Mouse (Mus musculus): ENCODE results near the gene Tmem106a.
"Not testable (repeated sequence)": the region's sequence is repeated elsewhere in the genome, so short reads cannot be mapped to it uniquely, and the experiment has no call there.

Tmem106a gene

GRCm38 (mm10) chr11:101599156-101599555 is 17.1 kb downstream of the Tmem106a start, which contains the start of gene Gm11634:
TSS of gene Gm11634 (minus strand) at chr11:101599256.
- in situ Hi-C loops (cut with MboI, MseI): no loop called here

GRCm38 (mm10) chr11:101602491-101602890 is 20.4 kb downstream of the Tmem106a start:
- in situ Hi-C loops (cut with MboI, MseI): no loop called here

DNA sequence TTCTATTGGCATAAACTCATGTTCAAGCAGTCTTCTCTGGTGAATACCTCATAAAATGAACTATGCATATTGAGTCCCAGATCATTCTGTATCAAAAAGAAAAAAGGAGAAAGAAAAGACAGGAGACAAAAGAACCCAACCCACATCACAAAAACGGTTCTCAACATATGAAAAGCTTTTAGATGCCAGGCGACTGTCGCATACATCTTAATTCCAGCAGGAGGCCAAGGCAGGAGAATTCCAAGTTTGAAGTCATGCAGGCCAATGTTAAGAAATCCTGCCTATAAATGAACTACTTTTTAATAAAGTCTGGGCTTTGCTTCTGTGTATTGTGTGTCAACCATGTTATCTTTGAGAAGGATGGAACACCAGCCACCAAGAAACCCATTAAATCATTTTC is 22.1 kb downstream of the Tmem106a start:
- in situ Hi-C loops (cut with MboI, MseI): no loop called here

DNA sequence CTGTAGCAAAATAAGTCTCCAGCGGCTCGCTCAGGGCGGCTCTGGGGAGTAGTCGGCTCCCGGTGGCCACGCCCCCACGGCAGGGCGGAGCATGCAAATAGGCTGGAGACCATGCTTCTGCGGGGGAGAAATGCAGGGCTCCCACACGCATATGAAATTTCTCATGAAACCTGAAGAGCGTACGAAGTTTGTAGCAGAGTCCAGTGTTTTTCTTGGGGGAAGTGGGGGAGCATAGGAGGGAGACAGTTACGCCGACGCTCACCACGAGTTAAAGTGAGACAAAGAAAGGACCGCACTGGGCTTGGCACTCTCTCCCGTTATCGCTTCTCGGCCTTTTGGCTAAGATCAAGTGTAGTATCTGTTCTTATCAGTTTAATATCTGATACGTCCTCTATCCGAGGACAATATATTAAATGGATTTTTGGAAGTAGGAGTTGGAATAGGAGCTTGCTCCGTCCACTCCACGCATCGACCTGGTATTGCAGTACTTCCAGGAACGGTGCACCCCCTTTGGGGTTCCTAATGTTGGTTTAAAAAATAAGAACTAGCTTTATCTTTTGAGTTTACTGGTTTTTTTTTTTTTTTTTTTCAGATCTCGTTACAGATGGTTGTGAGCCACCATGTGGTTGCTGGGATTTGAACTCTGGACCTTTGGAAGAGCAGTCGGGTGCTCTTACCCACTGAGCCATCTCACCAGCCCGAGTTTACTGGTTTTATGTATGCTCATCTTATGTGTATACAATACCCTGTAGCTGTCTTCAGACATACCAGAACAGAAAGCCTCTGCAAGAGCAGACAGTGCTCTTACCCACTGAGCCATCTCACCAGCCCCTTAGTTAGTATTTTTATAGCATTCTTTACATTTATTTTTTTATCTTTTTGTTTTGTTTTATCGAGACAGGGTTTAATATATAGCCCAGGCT is 22.8 kb downstream of the Tmem106a start:
- in situ Hi-C loops (cut with MboI, MseI): not testable (repeated sequence)

GRCm38 (mm10) chr11:101607134-101607533 is 25.1 kb downstream of the Tmem106a start:
- in situ Hi-C loops (cut with MboI, MseI): not testable (repeated sequence)

DNA sequence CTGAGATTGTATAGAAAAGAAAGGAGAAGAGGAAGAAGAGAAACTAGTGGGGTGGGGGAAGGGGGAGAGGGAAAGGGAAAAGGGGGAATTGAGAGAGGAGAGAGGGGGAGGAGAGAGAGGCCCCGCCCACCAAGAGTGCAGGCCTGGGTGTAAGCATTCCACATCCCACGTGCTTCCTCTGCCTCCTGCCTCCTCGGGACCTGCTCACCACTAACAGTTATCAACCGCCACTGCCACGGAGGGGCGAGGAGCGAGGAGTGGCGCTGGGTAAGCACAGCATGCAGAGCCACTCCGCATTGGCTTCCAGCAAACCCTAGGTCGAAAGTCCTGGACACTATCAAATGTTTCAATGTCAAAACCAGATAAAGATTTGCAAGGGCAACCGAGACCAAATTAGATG is 28.4 kb downstream of the Tmem106a start:
- in situ Hi-C loops (cut with MboI, MseI): no loop called here

DNA sequence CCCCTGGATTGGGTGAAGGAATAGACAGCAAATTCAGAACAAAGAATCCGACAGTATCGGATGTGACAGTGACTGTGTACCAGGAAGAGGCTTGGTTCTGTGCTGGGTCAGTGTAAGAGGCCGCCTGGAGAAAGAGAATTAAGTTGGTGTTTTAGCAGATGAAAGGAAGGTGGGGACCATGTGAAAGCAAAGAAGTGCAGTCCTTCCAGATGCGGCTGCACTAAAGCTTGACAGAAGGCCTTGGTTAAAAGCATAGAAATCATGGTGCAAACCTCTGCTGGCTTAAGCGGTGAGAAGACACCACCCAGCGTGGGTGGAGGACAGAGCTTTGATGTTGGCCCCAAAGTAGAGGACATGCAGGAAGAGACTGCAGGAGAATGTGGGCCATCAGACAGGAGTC is 31.6 kb downstream of the Tmem106a start:
- in situ Hi-C loops (cut with MboI, MseI): no loop called here

DNA sequence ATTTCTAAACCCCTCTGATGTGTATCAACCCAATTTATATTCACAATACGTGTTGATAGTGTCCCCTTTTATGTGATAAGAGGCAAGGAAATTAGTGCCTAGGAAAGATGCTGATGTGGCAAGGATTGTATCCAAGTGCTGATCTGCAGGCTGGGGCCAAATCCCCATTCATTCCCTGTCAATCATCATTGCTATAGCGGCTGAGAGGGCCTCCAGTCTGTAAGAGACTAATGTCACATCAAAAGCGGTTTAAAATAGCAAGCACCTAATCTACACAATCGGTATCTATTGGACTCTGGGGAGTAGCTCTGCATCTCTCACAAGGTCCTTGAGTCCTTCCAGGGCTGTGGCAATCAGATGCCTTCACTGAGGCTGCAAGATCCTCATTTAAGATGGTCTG is 32.1 kb downstream of the Tmem106a start:
- in situ Hi-C loops (cut with MboI, MseI): no loop called here

GRCm38 (mm10) chr11:101615380-101615779 is 33.3 kb downstream of the Tmem106a start:
- in situ Hi-C loops (cut with MboI, MseI): no loop called here

- in situ Hi-C loops (cut with MboI, MseI): no loop called here
Observed at GRCm38 (mm10) chr11:101616104-101616503, 34.1 kb downstream of the Tmem106a start.

DNA sequence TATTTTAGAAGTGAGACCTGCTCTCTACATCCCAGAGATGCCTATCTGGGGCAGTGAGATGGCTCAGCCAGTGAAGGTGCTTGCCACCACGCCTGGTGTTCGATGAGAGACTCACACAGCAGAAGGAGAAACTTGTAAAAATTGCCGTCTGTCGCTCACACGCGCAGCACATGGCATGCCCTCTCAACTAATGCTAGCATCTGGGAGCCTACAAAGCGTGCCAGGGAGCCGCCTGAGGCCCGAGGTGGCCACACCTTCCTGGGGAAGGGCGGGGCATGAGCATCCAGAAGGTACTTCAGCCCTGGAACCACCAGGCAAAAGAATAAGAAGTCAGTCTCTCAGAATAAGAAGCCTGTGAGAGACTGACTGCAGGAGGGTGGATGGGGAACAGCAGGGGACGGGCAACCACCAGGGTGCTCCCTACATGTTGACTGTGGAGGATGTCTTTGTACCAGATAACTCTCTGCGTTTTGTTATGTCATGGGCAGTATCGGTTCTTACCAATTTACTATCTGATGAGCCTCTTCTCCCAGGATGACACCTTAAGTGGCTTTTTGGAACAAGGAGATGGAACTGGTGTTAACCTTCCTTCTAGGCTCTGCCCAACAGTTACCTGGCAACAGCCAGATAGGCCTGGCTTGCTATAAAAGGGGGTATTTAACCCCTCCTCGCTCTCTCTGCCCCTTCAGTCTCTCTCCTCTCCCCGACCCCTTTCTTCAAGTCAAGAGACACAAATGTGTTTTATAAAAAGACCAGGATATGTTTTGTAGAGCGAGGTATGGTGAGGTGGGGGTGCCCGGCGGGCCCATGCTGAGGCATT is 35.1 kb downstream of the Tmem106a start:
- in situ Hi-C loops (cut with MboI, MseI): no loop called here

DNA sequence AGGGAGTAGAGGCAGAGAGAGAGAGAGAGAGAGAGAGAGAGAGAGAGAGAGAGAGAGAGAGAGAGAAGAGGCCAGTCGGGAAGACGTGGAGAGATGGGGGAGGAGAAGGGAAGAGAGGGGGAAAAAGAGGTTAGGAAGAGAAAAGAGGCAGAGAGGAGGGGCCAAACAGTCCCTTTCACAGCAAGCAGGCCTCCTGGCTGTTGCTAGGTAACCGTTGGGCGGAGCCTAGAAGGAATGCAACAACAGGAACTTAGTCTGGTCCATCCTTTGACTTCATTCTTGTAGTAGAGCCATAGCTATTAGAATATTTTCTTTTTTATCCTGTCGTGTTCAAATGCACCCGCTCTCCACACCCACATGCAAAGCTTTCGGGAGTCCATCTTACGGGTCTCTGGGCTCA is 35.8 kb downstream of the Tmem106a start:
- in situ Hi-C loops (cut with MboI, MseI): no loop called here

DNA sequence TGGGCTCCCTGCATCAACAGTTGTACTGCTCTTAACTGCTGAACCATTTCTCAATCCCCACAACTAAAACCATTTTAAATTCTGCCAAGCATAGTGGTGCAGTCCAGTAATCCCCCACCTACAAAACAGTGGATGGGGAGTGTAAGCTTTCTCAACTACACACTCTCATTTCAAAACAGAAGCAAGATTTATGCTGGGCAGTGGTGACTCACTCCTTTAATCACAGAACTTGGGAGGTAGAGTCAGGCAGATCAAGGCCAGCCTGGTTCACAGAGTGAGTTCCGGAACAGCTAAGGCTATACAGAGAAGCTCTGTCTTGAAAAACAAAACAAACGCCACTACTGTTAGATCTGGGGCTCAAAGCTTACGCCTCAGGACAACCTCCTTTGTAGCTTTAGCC is 36.6 kb downstream of the Tmem106a start:
- in situ Hi-C loops (cut with MboI, MseI): no loop called here

DNA sequence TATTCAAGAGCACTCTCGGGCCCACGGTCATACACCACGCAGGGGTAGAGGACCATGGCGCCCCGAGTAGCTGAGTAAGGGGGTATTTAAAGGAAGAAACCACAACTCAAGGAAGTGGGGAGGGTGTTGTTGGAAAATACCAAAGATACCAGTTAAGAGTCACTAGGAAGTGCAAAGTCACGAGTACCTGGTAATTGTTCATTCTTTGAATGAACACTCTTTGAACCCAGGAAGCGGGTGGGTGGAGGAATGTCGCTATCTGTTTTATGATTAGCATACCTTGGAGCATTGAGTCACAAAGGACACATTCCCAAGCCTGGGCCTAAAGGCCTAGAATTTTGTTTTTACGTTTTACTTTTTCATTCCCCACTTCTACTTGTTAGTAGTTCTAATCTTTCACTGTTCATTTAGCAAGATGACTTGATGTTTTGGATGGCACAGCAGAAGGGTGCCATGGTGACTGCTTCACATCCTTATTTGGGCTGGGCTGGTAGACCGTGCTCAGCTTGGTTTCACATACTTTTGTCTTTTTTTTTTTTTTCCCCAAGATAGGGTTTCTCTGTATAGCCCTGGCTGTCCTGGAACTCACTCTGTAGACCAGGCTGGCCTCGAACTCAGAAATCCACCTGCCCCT is 38.1 kb downstream of the Tmem106a start:
- in situ Hi-C loops (cut with MboI, MseI): not testable (repeated sequence)

- in situ Hi-C loops (cut with MboI, MseI): no loop called here
Observed at GRCm38 (mm10) chr11:101626649-101626994, 44.6 kb downstream of the Tmem106a start.

GRCm38 (mm10) chr11:101626995-101627856 is 45.2 kb downstream of the Tmem106a start, which contains the start of gene Rdm1:
TSS of gene Rdm1 (plus strand) at chr11:101627195.
- in situ Hi-C loops (cut with MboI, MseI): no loop called here

GRCm38 (mm10) chr11:101627857-101628559 is 46.0 kb downstream of the Tmem106a start:
- in situ Hi-C loops (cut with MboI, MseI): no loop called here

DNA sequence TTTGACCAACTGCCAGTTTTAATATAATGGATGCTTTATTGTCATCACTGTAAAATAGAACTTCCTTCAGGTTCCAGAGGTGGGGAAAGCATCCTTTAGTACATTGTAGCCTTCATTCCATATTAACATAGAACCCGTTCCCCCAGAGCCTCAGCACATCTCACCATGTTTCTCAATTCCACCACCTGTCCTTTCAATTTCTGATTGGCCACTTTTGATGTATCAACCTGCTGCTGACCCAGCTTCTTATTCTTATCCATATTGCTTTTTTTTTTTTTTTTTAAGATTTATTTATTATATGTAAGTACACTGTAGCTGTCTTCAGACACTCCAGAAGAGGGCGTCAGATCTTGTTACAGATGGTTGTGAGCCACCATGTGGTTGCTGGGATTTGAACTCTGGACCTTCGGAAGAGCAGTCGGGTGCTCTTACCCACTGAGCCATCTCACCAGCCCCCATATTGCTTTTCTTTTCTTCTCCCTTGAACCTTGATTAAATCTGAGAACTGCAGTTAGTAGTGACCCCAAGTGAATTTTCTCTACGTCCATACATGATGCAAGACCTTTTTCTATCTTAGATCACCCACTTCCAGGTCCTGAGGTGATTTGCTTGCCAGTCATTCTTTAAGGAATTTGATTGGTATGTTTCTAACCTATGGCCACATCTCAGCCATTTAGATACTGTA is 46.8 kb downstream of the Tmem106a start:
- in situ Hi-C loops (cut with MboI, MseI): not testable (repeated sequence)

DNA sequence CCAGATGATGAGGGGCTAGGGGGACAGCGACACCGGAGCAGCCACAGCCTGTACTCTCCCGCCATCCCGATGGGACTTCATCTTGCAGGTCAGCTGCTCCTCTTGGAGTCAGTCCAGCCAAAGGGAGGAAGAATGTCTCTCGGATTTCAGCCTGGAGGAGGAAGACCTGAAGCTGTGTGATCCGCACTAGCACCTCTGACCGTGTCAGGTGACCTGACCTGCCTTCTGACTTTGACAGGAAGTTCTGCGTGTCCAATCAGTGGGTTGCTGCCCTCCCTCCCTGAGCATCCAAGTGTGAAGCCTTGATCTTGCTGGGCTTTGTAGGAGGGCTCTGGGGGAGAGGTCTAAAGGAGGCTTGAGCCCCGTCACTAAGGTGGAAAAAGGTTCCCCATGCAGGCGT is 53.6 kb downstream of the Tmem106a start:
- in situ Hi-C loops (cut with MboI, MseI): no loop called here

- in situ Hi-C loops (cut with MboI, MseI): no loop called here
Observed at GRCm38 (mm10) chr11:101639761-101640160, 57.7 kb downstream of the Tmem106a start.

All from regulatory T cell (primary cell).